Mouse (Mus musculus) Patski (cell line): ENCODE measurements around the gene Ldlrad3. TPM values are rescaled to one million over a fixed set of nuclear protein-coding genes. Genes with fewer than 3 reads are reported as not detected.
A peak's percentile ranks its signal among the peaks of the same experiment; 100 is the strongest.

Source experiments
- ATAC-seq: fragments of 100-300 bp; one replicate; pipeline ENCODE4 v1.8.0; 2021
- CTCF ChIA-PET: fragments of 350-600 bp; sonication (Branson Sonifier 250); formaldehyde crosslinking; loops from one replicate; lab custom pipeline; 2022; ENCODE audit warnings: inconsistent platforms; lab: Charles Lee
- POLR2A ChIA-PET: fragments of 350-600 bp; sonication (Branson Sonifier 250); formaldehyde crosslinking; loops from one replicate; lab custom pipeline; 2022; ENCODE audit warnings: antibody characterized with exemption, inconsistent platforms; lab: Charles Lee
- DNase-seq: peaks from one replicate; pipeline ENCODE4 v3.0.0-alpha.2; 2011; ENCODE audit warnings: low read depth, low spot score
- H3K27me3 ChIP-seq: fragments of 371-371 bp; one replicate; pipeline ENCODE4 v1.5.1; 2021
- CTCF ChIP-seq: fragments of 100-300 bp; IDR thresholded peaks from one replicate; pipeline ENCODE4 v1.5.1; 2021
- in situ Hi-C: fragments of 300-500 bp; cut with MboI; formaldehyde crosslinking; loops from 3 replicates; pipeline ENCODE4 v1.11.1; 2018; ENCODE audit warnings: low pct_unique_long_range_greater_than_20kb, mixed read lengths
- polyA plus RNA-seq: library from polyadenylated mRNA; unstranded; gene quantifications from one replicate; pipeline ENCODE4 v1.2.3, GENCODE M21; 2021

Gene Ldlrad3
- polyA plus RNA-seq, 1 experiment from 2014 or later = 8.1 TPM

GRCm38 (mm10) chr2:102118988-102119460, 67.2 kb downstream of the Ldlrad3 start:
- ChIA-PET POLR2A (interaction anchor here (0.7 kb wide), 1 partner anchor 52 kb away, joined by 3 read pairs; no protein-coding TSS in a partner anchor), CTCF (no interaction called here)
- H3K27me3 ChIP-seq = no peaks in the 10 kb centered on the region
- DNase-seq = no peak
- TF ChIP-seq CTCF = no peak
- in situ Hi-C loops = no loop called here
- no peak for ATAC-seq

- no peak for TF ChIP-seq CTCF
- in situ Hi-C loops = no loop called here
- CTCF ChIA-PET = no interaction called here
- POLR2A ChIA-PET = no interaction called here
- no peak for DNase-seq
- no peak for ATAC-seq
- no peaks in the 10 kb centered on the region for H3K27me3 ChIP-seq
Measured at GRCm38 (mm10) chr2:102117402-102117760, 68.8 kb downstream of the Ldlrad3 start.

- DNase-seq (no peak), ATAC-seq (no peak)
- in situ Hi-C loops = no loop called here
- POLR2A ChIA-PET = no interaction called here
- no peaks in the 10 kb centered on the region for H3K27me3 ChIP-seq
- no peak for TF ChIP-seq CTCF
- CTCF ChIA-PET = no interaction called here
Measured at GRCm38 (mm10) chr2:102116521-102117401, 69.4 kb downstream of the Ldlrad3 start.

GRCm38 (mm10) chr2:102113801-102114200, 72.4 kb downstream of the Ldlrad3 start:
- DNase-seq (no peak), ATAC-seq (no peak)
- TF ChIP-seq CTCF = no peak
- ChIA-PET POLR2A (interaction anchor here (0.6 kb wide), 1 partner anchor 1414 kb away, joined by 4 read pairs; no protein-coding TSS in a partner anchor), CTCF (no interaction called here)
- in situ Hi-C loops = no loop called here
- H3K27me3 ChIP-seq = no peaks in the 10 kb centered on the region

- no peaks in the 10 kb centered on the region for H3K27me3 ChIP-seq
- in situ Hi-C loops = no loop called here
- ChIA-PET CTCF (no interaction called here), POLR2A (interaction anchor here (0.6 kb wide), 1 partner anchor 1415 kb away, joined by 4 read pairs; no protein-coding TSS in a partner anchor)
- TF ChIP-seq CTCF = no peak
- ATAC-seq (no peak), DNase-seq (no peak)
Measured at GRCm38 (mm10) chr2:102113323-102113722, 72.9 kb downstream of the Ldlrad3 start.

GRCm38 (mm10) chr2:102111906-102112499, 74.2 kb downstream of the Ldlrad3 start:
- no peak for TF ChIP-seq CTCF
- ChIA-PET POLR2A (no interaction called here), CTCF (no interaction called here)
- no peaks in the 10 kb centered on the region for H3K27me3 ChIP-seq
- DNase-seq (no peak), ATAC-seq (no peak)
- in situ Hi-C loops = no loop called here

- TF ChIP-seq CTCF = no peak
- no peak for DNase-seq
- CTCF ChIA-PET = interaction anchor here (0.8 to 1.6 kb wide), 2 partner anchors 16 to 86 kb away, joined by 3 to 4 read pairs; no protein-coding TSS in a partner anchor
- in situ Hi-C loops = no loop called here
- POLR2A ChIA-PET = no interaction called here
- ATAC-seq = no peak
- H3K27me3 ChIP-seq = no peaks in the 10 kb centered on the region
Measured at GRCm38 (mm10) chr2:102110306-102110705, 75.9 kb downstream of the Ldlrad3 start.

- no peak for DNase-seq
- no peaks in the 10 kb centered on the region for H3K27me3 ChIP-seq
- POLR2A ChIA-PET = interaction anchor here (0.6 kb wide), 1 partner anchor 80 kb away, joined by 6 read pairs; no protein-coding TSS in a partner anchor
- in situ Hi-C loops = no loop called here
- no peak for ATAC-seq
- CTCF ChIA-PET = no interaction called here
- TF ChIP-seq CTCF = peak; percentile 48
Measured at GRCm38 (mm10) chr2:102107280-102107679, 78.9 kb downstream of the Ldlrad3 start.

- CTCF ChIA-PET = no interaction called here
- ATAC-seq (no peak), DNase-seq (no peak)
- no peaks in the 10 kb centered on the region for H3K27me3 ChIP-seq
- in situ Hi-C loops = no loop called here
- POLR2A ChIA-PET = interaction anchor here (0.6 kb wide), 1 partner anchor 80 kb away, joined by 6 read pairs; no protein-coding TSS in a partner anchor
- no peak for TF ChIP-seq CTCF
Measured at GRCm38 (mm10) chr2:102106728-102107127, 79.5 kb downstream of the Ldlrad3 start.

GRCm38 (mm10) chr2:102105454-102105853, 80.7 kb downstream of the Ldlrad3 start:
- ATAC-seq = no peak
- H3K27me3 ChIP-seq = no peaks in the 10 kb centered on the region
- no peak for TF ChIP-seq CTCF
- ChIA-PET POLR2A (no interaction called here), CTCF (no interaction called here)
- no peak for DNase-seq
- in situ Hi-C loops = no loop called here

- in situ Hi-C loops = no loop called here
- H3K27me3 ChIP-seq = no peaks in the 10 kb centered on the region
- ChIA-PET POLR2A (no interaction called here), CTCF (interaction anchor here (0.9 kb wide), 1 partner anchor 19 kb away, joined by 3 read pairs; no protein-coding TSS in a partner anchor)
- DNase-seq (no peak), ATAC-seq (no peak)
- TF ChIP-seq CTCF = no peak
Measured at GRCm38 (mm10) chr2:102103955-102104354, 82.2 kb downstream of the Ldlrad3 start.
